Mouse (Mus musculus) heart, embryonic 16.5 days (tissue): Measurements from ENCODE around the gene Tnni3k. TPM values are rescaled to one million over a fixed set of nuclear protein-coding genes. Genes with fewer than 3 reads are reported as not detected.

Experiments
- ATAC-seq: fragments of 200-750 bp; cut with Nextera tagmentation; replicated peaks from 2 replicates; pipeline ENCODE4 v1.8.0; 2017; ENCODE audit warnings: moderate number of reproducible peaks; ENCODE audit not compliant: insufficient read depth, low FRiP score; ENCODE audit errors: extremely low read depth
- H3K27ac ChIP-seq: fragments of 300-500 bp; sonication (generic); 2 replicates; pipeline ENCODE4 v1.5.1; 2014; ENCODE audit warnings: mild to moderate bottlenecking, low read length, control low read depth, moderate library complexity
- H3K27me3 ChIP-seq: fragments of 300-500 bp; sonication (generic); 2 replicates; pipeline ENCODE4 v1.6.1; 2014; ENCODE audit warnings: low read length, mixed read lengths; ENCODE audit not compliant: control insufficient read depth, insufficient read depth
- H3K36me3 ChIP-seq: fragments of 300-500 bp; sonication (generic); 2 replicates; pipeline ENCODE4 v1.6.1; 2014; ENCODE audit not compliant: control insufficient read depth, insufficient read depth
- H3K4me1 ChIP-seq: fragments of 300-500 bp; sonication (generic); 2 replicates; pipeline ENCODE4 v1.6.1; 2014; ENCODE audit warnings: low read length, mixed read lengths; ENCODE audit not compliant: control insufficient read depth, insufficient read depth
- H3K4me2 ChIP-seq: fragments of 300-500 bp; sonication (generic); 2 replicates; pipeline ENCODE4 v1.6.1; 2014; ENCODE audit warnings: low read depth, mild to moderate bottlenecking, control low read depth, low read length
- H3K4me3 ChIP-seq: fragments of 300-500 bp; sonication (generic); 2 replicates; pipeline ENCODE4 v1.5.1; 2014; ENCODE audit warnings: mild to moderate bottlenecking, control low read depth, low read length
- H3K9ac ChIP-seq: fragments of 300-500 bp; sonication (generic); 2 replicates; pipeline ENCODE4 v1.6.1; 2014; ENCODE audit warnings: low read length, control low read depth
- H3K9me3 ChIP-seq: fragments of 300-500 bp; sonication (generic); replicated peaks from 2 replicates; pipeline ENCODE4 v1.6.1; 2016; ENCODE audit warnings: low read length; ENCODE audit not compliant: control insufficient read depth
- WGBS: fragments of 180-500 bp; shearing (Covaris S2); extraction: QIAGEN DNeasy Blood & Tissue Kit; methylation state at CpG from one replicate; pipeline ENCODE4 v1.1.7; 2014; 5-methylcytosine and 5-hydroxymethylcytosine counted together
- polyA plus RNA-seq: library from polyadenylated mRNA; unstranded; fragments of >200 nt; fragmentation: Nextera tagmentation; extraction: Ambion mirVana; gene quantifications from 2 replicates; pipeline ENCODE4 v1.2.1, GENCODE M21; 2015

The Tnni3k gene
- polyA plus RNA-seq, 1 experiment from 2014 or later = 72.5 TPM

DNA sequence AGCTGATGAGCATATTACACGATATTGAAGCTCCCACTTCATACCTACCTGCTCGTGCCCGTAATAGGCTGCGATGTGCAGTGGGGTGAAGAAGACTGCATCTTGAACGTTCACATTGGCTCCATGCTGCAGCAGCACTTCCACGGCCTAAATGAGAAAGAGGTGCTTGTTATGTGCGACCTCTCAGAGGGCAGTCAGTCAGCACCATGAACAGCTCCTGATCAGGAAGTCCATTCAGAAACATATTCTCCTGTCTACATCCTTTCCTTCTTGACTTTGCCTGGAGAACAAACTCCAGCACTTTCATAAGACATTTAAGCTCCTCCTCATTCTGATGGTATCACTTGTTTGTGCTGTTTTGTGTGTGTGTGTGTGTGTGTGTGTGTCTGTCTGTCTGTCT, 76.1 kb downstream of the Tnni3k start:
- H3K4me2 ChIP-seq = no peak overlapping the region
- H3K36me3 ChIP-seq = peaks cover 13% of the 10 kb centered on the region
- peaks cover 6% of the 10 kb centered on the region for H3K9me3 ChIP-seq
- ATAC-seq = no peak
- H3K27ac ChIP-seq = no peak overlapping the region
- WGBS = 80% methylated on average over 7 of the region's 7 CpGs
- no peak overlapping the region for H3K4me3 ChIP-seq
- H3K27me3 ChIP-seq = no peaks in the 10 kb centered on the region
- no peaks in the 10 kb centered on the region for H3K4me1 ChIP-seq
- no peak overlapping the region for H3K9ac ChIP-seq

- Histone ChIP-seq H3K9ac (no peak overlapping the region), H3K27me3 (no peaks in the 10 kb centered on the region), H3K9me3 (no peaks in the 10 kb centered on the region), H3K4me3 (no peak overlapping the region), H3K36me3 (peaks cover 8% of the 10 kb centered on the region), H3K27ac (no peak overlapping the region), H3K4me1 (no peaks in the 10 kb centered on the region), H3K4me2 (no peak overlapping the region)
- 62% methylated on average over 1 of the region's 1 CpGs for WGBS
- ATAC-seq = no peak
Measured at GRCm38 (mm10) chr3:154971626-154972025, 83.6 kb downstream of the Tnni3k start.

DNA sequence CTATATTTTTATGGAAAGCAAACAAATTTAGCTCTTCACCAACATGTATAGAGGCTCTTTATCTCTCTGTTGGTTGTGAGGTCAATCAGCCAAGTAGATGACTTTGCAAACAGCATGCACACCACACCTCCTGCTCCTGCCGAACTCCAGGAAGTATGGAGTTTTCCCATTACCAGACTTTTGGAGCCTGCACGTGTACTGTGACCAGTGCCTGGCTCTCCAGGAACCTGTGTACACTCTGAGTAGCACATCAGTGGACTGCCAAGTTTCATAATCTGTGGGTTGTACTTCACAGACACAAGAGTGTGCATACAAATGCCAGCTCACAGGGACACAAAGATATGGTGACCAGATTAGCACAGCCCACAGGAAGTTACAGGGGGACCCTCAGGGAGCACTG, 84.2 kb downstream of the Tnni3k start:
- no peak overlapping the region for H3K4me3 ChIP-seq
- H3K4me1 ChIP-seq = no peaks in the 10 kb centered on the region
- no peak overlapping the region for H3K27ac ChIP-seq
- peaks cover 8% of the 10 kb centered on the region for H3K36me3 ChIP-seq
- no peaks in the 10 kb centered on the region for H3K27me3 ChIP-seq
- 61% methylated on average over 2 of the region's 2 CpGs for WGBS
- ATAC-seq = no peak
- no peak overlapping the region for H3K9ac ChIP-seq
- H3K4me2 ChIP-seq = no peak overlapping the region
- no peaks in the 10 kb centered on the region for H3K9me3 ChIP-seq

DNA sequence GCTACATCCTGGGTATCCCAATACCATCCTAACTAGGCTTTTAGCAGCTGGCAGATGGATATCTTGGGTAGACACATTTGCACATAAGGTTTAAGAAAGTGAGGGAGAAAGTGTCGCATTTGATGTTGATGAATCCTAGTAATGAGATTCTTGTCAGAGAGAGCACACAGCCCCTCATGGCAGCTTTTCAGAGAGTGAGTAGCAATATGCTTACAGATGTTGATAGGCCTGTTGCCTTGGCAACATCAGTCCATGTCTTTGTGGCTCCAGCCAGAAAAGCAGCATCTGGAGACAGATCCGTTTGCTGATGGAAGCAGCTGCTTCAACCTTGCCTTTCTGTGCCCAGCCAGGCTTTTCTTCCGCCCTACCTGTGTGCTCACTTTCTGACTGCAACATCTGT, 93.9 kb downstream of the Tnni3k start:
- Histone ChIP-seq H3K9ac (no peak overlapping the region), H3K9me3 (no peaks in the 10 kb centered on the region; the same call in 1 of the 2 replicates), H3K4me1 (no peaks in the 10 kb centered on the region), H3K27ac (no peak overlapping the region), H3K27me3 (no peaks in the 10 kb centered on the region), H3K4me3 (no peak overlapping the region), H3K36me3 (peaks cover 30% of the 10 kb centered on the region; the same call in 1 of the 2 replicates), H3K4me2 (no peak overlapping the region)
- no peak for ATAC-seq
- WGBS = 73% methylated on average over 3 of the region's 3 CpGs

DNA sequence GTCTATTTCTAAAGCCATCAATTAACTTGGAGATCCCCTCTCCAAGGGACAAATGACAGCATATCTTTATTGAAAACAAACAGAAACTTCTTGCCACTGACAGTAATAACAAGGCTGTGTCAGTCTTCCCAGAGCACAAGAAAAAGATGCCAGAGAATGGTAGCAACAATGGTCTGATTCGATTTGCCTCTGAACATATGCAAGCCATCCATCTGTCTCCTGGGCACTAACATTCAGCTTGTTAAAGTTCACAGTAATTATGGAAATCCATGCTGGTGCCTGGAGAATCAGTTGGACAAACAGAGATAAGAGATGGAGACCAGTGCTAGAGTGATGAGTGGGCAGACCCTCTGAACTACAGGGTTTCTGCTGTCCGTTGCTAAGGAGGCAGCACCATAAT, 102.1 kb downstream of the Tnni3k start:
- Histone ChIP-seq H3K9me3 (no peaks in the 10 kb centered on the region), H3K36me3 (peaks cover 21% of the 10 kb centered on the region), H3K4me2 (no peak overlapping the region), H3K27ac (no peak overlapping the region), H3K4me3 (no peak overlapping the region), H3K9ac (no peak overlapping the region), H3K4me1 (no peaks in the 10 kb centered on the region), H3K27me3 (no peaks in the 10 kb centered on the region)
- ATAC-seq = no peak
- 62% methylated on average over 2 of the region's 2 CpGs for WGBS

DNA sequence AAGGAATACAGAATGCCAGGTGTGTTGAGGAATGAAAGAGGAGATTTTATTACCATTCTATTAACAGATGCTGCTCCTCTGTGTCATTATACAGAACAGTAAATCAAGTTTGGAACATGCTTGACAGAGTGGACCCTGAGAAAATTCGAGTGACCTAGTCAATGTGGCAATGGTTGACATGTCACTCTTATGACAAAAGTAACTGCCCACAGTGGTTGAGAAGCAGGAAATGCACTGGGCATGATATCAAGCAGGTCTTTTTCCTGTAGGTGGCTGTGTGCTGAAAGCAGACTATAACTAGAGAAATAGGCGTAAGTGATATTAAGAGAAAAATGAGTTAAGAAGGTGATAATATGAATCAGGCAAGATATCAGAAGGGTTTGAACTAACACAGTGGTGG, 105.7 kb downstream of the Tnni3k start:
- no peaks in the 10 kb centered on the region for H3K9me3 ChIP-seq
- H3K4me2 ChIP-seq = no peak overlapping the region
- H3K36me3 ChIP-seq = peaks cover 14% of the 10 kb centered on the region
- no peak overlapping the region for H3K9ac ChIP-seq
- no peak overlapping the region for H3K27ac ChIP-seq
- no peaks in the 10 kb centered on the region for H3K4me1 ChIP-seq
- ATAC-seq = no peak
- no peaks in the 10 kb centered on the region for H3K27me3 ChIP-seq
- no peak overlapping the region for H3K4me3 ChIP-seq
- WGBS = 69% methylated on average over 2 of the region's 2 CpGs

GRCm38 (mm10) chr3:154945688-154946161, 109.5 kb downstream of the Tnni3k start:
- no peak overlapping the region for H3K4me3 ChIP-seq
- no peak overlapping the region for H3K9ac ChIP-seq
- no peak overlapping the region for H3K27ac ChIP-seq
- 54% methylated on average over 6 of the region's 6 CpGs for WGBS
- H3K4me2 ChIP-seq = no peak overlapping the region
- peaks cover 9% of the 10 kb centered on the region for H3K36me3 ChIP-seq
- no peak for ATAC-seq
- no peaks in the 10 kb centered on the region for H3K27me3 ChIP-seq
- no peaks in the 10 kb centered on the region for H3K4me1 ChIP-seq
- H3K9me3 ChIP-seq = no peaks in the 10 kb centered on the region

DNA sequence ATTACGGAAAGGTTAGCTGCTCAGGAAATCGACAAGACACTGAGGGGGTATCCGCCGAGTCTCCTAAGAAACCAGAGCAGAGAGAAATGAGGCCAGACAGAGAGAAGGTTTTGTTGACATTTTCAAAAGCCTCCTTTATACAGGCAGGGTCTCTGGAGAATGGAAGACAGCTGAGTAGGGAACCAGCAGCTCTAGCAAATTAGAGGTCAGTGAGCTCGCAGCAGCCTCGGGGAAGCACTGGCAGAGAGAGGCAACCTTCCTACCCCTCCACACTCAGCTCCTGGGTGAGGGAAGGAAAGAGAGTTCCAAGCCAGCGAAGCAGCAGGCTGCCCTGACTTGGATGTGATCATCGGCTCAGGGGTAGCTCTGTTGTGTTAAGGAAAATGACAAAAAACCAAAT, 127.5 kb downstream of the Tnni3k start:
- peaks cover 4% of the 10 kb centered on the region; the same call in 1 of the 2 replicates for H3K36me3 ChIP-seq
- no peak for ATAC-seq
- no peaks in the 10 kb centered on the region for H3K4me1 ChIP-seq
- H3K27me3 ChIP-seq = no peaks in the 10 kb centered on the region
- no peaks in the 10 kb centered on the region for H3K9me3 ChIP-seq
- no peak overlapping the region for H3K27ac ChIP-seq
- H3K4me2 ChIP-seq = no peak overlapping the region
- 68% methylated on average over 8 of the region's 8 CpGs for WGBS
- H3K4me3 ChIP-seq = no peak overlapping the region
- H3K9ac ChIP-seq = no peak overlapping the region

GRCm38 (mm10) chr3:154924936-154925335, 130.3 kb downstream of the Tnni3k start:
- Histone ChIP-seq H3K9ac (no peak overlapping the region), H3K27me3 (no peaks in the 10 kb centered on the region), H3K4me2 (no peak overlapping the region), H3K36me3 (peaks cover 4% of the 10 kb centered on the region; the same call in 1 of the 2 replicates), H3K4me3 (no peak overlapping the region), H3K9me3 (no peaks in the 10 kb centered on the region), H3K27ac (no peak overlapping the region), H3K4me1 (no peaks in the 10 kb centered on the region)
- ATAC-seq = no peak
- WGBS = 90% methylated on average over 8 of the region's 8 CpGs
